Mouse (Mus musculus) embryo, embryonic 10 days (tissue): Measurements from ENCODE around the gene Klf14.
A peak's percentile ranks its signal among the peaks of the same experiment; 100 is the strongest.

Experiments
- DNase-seq: peaks from one replicate; pipeline ENCODE4 v3.0.0-alpha.2; 2015; ENCODE audit warnings: low spot score

Gene Klf14

DNA sequence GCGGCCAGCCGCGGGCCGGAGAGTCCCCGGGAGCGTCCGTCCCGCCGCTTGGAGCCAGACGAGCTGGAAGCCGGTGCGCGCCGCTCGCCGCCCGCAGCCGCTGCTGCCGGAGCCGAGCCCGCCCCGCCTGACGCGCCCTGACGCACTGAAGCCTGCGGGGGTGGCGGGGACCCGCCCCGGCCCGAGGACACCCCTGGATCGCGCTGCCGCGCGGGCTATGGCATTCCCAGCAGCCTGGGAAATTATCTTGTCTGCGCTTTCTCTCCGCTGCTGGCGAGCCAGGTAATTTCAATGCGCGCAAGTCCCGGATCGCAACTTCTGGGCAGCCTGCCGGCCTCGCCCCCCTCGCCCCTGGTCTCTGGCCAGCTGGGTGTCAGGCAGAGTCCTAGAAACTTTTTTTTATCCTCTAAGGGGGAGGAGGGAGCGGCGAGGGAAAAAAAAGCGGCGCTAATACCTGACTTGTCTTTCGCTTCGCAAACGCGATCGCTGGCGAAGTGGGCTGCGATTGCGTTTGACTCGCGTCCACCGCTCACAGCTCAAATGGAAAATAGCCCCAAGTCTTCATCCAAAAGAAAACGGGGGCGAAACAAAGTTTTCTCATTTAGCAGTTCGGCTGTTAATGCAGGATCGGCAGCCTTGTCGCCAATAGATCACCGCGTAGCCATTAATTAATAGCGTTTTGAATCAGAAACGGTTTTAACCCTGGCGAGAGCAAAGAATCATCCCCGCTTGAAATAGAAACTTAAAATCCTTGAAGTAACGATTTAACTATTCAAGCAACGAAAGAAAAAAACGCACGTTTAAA lies at the start of gene Klf14:
Klf14 (minus strand) TSS at position 343 of the 805 bp plus-strand sequence.
- DNase-seq: peak; percentile 67

DNA sequence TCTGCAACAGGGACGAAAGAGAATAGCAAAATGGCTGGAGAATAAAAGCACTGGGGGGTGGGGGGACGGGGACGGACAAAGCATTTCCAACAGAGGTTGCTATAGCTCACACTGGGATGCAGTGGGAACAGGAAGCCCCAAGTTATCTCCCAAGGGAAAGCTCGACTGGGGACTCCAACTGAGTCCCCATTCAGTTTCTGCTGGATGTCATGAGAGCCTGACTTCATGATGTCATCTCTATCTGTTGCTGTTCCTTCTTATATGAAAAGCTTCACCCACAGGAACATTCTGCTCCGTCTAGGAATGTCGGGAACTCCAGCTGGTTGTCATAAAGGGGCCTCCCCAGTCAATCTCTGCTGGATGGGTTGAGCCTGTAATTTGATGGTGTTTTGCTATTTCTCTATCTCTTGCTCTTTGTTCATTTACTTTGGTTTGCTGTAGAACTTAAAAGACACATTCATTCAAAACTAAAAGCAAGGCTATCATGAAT lies 47.3 kb upstream of the Klf14 start:
- DNase-seq: no peak

GRCm38 (mm10) chr6:30986393-30986792 lies 27.5 kb upstream of the Klf14 start:
- DNase-seq: no peak

DNA sequence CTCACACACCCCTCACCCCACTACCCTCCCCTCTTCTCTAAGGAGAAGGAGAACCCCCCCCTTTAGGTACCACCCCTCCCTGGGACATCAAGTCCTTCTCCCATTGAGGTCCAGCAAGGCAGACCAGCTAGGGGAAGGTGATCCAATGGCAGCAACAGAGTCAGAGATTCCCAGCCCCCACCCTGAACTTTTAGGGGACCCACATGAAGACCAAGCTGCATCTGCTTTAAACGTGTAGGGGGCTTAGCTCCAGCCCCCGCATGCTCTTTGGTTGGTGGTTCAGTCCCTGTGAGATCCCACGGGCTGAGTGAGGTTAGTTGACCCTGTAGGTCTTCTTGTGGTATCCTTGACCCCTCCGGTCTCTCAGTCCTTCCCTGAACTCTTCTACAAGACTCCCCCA lies 24.1 kb upstream of the Klf14 start:
- no peak for DNase-seq

GRCm38 (mm10) chr6:30982372-30982980 lies 23.6 kb upstream of the Klf14 start:
- DNase-seq: peak; percentile 14

DNA sequence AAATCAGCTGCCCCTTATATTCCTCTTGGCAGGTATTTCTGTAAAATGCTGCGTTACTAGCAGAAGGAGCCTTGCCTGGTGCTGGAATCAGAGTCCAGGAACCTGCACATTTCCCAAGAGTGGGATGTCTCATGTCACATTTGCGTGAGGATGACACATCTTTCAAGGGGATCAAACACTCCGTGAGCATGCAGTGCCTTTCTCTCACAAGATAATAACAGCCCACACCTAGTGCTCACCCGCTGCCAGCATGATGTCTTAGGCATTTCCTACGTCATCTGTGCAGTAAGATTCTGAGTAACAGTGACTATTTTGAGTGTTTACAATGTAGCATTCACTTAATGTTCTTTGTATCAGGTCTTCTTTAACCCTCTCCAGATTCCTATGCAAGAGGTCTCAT lies 22.5 kb upstream of the Klf14 start:
- DNase-seq: no peak

GRCm38 (mm10) chr6:30978615-30979014 lies 19.7 kb upstream of the Klf14 start:
- DNase-seq: no peak

GRCm38 (mm10) chr6:30972121-30972520 lies 13.2 kb upstream of the Klf14 start:
- no peak for DNase-seq

DNA sequence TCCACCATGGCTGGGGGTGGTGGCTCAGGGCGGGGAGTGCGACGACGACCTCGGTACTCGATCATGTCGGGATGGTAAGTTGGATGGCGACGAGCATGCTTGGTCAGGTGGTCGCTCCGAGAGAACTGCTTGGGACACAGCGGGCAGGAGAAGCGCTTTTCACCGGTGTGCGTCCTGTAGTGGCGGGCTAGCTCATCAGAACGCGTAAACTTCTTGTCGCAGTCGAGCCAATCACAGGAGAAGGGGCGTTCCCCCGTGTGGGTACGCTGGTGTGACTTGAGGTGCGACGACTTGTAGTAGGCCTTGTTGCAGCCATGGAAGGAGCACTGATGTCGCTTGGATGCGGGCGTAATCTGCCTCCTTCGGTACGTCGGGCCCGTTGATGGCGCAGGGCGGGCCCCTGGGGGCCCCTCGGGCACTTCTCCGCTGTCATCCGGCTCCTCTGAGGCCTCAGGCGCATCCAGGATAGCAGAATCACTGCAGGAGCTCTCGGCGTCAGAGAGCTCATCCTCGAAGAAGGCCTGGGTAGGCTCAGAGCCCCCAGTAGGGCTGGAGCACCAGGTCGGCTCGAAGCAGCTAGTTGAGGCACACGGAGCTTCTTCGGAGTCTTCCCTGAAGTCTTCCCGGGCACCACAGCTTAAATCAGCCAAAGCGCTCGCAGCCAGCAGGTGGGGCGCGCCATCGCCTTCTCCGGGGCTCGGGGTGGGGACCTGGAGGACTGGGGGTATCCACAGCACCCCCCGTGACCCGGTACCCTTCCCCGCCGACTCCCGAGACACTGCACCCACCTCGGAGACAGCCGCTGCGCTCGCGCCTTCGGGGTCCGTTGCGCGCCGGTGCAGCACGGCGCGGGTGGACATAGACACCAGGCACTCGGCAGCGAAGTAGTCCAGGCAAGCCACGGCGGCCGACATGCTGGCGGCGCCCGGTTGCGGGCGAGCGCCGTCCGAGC lies 818 bp downstream of the Klf14 start:
- DNase-seq: peak; percentile 68

DNA sequence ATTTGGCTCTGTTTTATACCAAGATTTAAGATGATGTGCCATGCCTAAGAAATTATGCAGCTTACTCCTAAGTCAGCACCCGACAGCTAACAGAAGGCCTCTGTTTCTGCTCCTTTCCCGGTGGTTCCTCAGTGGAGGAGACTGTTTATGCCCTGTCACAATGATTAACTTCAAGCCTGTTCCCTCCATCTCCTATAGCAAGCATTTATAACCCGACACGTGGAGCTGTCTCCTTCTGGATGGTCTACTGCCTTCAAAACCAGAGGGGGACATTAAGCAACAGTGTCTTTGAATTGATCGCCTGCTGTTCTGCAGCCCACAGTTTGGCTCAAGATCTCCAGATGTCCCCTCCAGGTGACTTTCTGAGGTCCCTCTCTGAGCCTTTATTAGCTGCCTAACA lies 19.6 kb downstream of the Klf14 start:
- DNase-seq: peak; percentile 14

GRCm38 (mm10) chr6:30922821-30923220 lies 36.1 kb downstream of the Klf14 start:
- peak; percentile 59 for DNase-seq

- DNase-seq: no peak
These were observed 37.1 kb downstream of the Klf14 start for GRCm38 (mm10) chr6:30921826-30922225.

DNA sequence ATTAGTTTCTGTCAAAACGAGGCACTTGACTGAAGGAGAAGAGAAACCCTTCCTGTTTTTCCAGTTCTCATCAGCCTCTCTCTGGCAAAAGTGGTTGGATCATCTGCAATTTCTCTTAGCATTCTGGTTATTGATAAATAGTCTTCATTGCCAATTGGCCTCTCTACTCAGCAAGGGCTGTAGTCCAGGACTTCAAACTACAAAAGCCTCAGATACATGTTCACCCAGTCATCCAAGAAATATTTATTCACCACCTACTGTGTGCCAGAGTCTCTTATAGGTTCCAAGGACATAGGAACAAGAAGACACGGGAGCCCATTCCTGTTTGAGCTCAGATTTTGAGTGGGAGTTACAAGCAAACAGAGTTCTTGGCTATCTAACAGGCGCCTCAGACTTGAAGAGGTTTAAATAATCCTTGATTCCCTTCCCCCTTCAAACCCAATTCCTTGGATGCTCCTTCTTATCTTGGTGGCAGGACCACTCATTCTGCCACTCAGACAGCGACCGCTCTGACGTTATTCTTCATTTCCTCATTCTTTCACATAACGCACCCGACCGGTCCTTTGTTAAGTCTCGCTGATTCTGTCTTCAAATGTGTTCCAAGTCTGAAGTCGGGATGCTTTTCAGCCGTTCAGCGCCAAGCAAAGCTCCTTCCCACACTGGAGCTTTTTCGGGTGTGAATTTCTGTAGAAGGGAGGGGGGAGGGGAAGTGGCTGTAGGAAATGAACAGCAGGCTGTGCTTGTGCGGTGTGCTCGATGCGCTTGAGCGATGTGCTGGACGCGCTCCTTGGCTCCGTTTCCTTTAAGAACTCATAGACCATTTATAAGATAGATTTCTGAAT lies 37.8 kb downstream of the Klf14 start:
- DNase-seq: peak; percentile 19

DNA sequence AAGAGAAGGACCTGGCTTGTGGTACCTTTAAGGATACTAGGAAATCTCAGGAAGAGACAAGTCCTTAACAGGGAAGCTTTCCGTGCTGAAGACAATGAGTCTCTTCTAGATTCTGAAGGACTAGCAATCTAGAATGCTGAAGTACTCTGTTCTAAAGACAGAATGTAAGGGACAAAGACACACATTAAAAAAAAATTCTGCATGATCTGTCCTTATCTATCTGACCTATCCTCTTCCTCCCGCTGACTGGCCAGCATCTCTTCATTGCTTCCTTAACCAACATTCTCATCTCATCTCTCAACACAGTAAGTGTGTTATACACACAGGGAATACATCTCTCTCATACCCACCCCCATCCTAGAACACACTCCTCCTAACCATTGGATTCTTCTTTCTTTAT lies 43.4 kb downstream of the Klf14 start, which contains the start of gene Tsga13:
Tsga13 (minus strand) TSS at position 101 of the 400 bp plus-strand sequence.
- no peak for DNase-seq

- DNase-seq: peak; percentile 11
These were observed 50.9 kb downstream of the Klf14 start for GRCm38 (mm10) chr6:30907970-30908369.
